Mouse (Mus musculus) CD8-positive naive resting alpha-beta T cell, adult 57 days (primary cell): ENCODE data around the gene Wdr4. TPM values are rescaled to one million over a fixed set of nuclear protein-coding genes. Genes with fewer than 3 reads are reported as not detected.

Experiments used
- total RNA-seq: library from RNA; stranded (reverse); gene quantifications from one replicate; pipeline ENCODE4 v1.2.4, GENCODE M21; 2023

The Wdr4 gene
- total RNA-seq: 52.0 TPM

DNA sequence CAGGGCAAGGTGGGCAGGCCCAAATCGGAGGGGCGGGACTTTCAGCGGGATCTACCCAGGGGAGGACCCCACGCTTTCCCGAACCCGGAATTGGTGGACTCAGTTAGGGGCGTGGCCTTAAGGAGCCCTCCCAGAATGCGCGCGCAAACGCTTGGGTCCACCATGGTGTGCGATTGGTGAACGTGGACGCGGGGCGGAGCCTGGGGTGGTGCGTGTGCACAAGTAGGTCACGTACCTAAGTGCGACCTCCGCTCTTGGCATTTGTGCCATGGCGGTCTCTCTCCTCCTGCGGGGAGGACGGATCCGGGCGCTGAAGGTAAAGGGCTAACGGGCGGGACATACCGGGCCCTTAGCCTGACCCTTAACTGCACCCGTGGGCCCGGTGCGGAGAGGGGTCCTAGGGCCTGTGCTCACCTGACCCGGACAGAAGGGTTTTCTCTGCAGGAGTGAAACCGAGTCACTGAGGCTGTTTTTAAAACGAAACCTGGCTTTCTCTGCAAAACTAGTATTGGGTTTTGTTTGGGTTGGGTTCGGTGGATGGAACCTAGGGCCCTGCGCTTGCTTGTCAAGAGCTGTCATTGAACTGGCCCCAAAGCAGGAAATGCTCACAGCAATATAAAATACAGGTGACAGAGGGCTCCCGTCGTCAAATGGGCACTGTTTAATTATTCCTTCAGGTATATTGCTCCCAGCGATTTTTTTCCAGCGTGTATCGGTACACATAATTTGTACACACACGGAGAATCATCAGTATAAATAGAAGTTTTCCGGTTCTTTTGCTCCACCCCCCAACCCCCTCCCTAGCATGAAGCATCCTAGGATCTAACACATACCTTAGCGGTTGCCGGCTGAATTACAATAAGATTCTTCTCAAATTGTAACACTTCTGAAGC is at the start of gene Wdr4, which contains the start of gene Ndufv3:
Wdr4 (minus strand) TSS at position 35 of the 893 bp plus-strand sequence.
Ndufv3 (plus strand) TSS at position 170 of the 893 bp plus-strand sequence.

DNA sequence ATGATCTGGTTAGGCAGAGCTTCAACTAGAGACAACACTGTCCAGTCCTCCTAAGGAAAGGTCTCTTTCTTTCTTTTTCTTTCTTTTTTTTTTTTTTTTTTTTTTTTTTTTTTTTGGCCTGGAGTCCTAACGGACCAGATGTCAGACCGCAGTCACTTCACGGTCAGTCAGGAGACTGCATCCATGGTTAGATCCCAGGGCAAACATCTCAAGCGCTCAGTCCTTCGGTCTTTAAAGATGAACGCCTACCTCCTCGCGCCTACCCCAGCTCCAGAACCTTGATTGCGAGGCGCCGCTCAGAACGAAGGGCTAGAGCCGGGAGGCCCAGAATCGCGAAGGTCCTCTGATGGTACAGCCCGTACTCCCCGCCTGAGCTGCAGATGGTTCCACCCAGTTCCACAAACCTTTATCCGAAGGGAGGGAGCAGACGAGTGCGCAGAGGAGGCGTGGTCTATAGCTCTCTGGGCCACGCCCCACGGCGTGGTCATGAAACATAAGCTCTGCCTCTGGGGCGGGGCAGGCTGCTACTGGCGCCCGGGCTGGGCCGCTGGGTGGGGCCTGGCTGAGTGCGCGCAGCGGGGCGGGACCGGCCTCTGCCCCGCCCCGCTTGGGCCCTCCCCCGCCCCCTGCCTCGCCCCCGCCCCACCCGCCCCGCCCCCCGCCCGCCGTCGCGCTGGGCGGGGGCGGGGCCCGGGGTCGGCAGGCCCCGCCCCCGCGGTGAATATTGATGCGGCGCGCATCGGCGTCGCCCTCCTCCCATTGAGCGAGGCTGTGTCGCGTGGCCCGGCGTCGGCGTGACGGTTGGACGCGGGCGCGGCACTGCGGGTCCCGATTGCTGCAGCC is 44.5 kb upstream of the Wdr4 start, which contains the start of gene Pknox1:
Pknox1 (plus strand) TSS at position 720 of the 843 bp plus-strand sequence.

Other genes with a start within 250 kb of the Wdr4 start
- gene Rsph1, start 242.6 kb downstream of the Wdr4 start, total RNA-seq: not detected
- gene Slc37a1, start 233.2 kb downstream of the Wdr4 start, total RNA-seq: 97.6 TPM
- 1.2 TPM for gene Pde9a, start 133.8 kb downstream of the Wdr4 start, total RNA-seq
- gene Ndufv3, start 135 bp upstream of the Wdr4 start, total RNA-seq: 122 TPM
- 70.3 TPM for gene Pknox1, start 44.8 kb upstream of the Wdr4 start, total RNA-seq
- gene Cbs, start 117.3 kb upstream of the Wdr4 start, total RNA-seq: not detected
- gene U2af1, start 138.9 kb upstream of the Wdr4 start, total RNA-seq: 309 TPM
- not detected for gene Cryaa, start 157.8 kb upstream of the Wdr4 start, total RNA-seq